Mouse (Mus musculus) heart, adult 2 months (tissue): ENCODE measurements around the gene Lce3c.

Experiments
- EP300 ChIP-seq: fragments of 200-500 bp; IDR thresholded peaks from 2 replicates; pipeline ENCODE4 v1.6.1; 2011; ENCODE audit warnings: low read depth, low read length, control low read depth; ENCODE audit not compliant: insufficient read depth
- POLR2A ChIP-seq: fragments of 200-500 bp; IDR thresholded peaks from 2 replicates; pipeline ENCODE4 v1.6.1; 2011; ENCODE audit warnings: mild to moderate bottlenecking, low read depth, low read length, control low read depth; ENCODE audit not compliant: insufficient read depth

DNA sequence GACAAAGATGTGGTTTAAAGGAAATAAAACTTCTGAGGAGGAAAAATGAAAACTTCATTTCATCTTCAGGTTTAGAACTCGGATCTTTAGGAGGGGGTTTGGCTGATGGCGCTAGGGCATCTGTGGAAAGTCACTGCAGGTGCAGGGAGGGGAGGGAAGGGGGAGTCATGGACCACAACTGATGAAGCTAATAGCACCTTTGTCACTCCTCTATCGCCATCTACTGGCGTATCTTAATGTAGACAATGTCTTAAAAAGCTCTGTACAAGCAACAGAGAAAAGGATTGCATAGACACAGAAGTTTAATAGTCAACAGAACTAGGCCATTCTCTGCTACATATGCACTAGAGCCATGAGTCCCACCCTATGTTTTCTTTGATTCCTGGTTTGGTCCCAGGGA lies 40.6 kb upstream of the Lce3c start:
- TF ChIP-seq EP300 (no peak), POLR2A (no peak)
